Mouse (Mus musculus): ENCODE results near the gene Hist2h2bb.
"Not testable (repeated sequence)": the region's sequence is repeated elsewhere in the genome, so short reads cannot be mapped to it uniquely, and the experiment has no call there.

The Hist2h2bb gene

DNA sequence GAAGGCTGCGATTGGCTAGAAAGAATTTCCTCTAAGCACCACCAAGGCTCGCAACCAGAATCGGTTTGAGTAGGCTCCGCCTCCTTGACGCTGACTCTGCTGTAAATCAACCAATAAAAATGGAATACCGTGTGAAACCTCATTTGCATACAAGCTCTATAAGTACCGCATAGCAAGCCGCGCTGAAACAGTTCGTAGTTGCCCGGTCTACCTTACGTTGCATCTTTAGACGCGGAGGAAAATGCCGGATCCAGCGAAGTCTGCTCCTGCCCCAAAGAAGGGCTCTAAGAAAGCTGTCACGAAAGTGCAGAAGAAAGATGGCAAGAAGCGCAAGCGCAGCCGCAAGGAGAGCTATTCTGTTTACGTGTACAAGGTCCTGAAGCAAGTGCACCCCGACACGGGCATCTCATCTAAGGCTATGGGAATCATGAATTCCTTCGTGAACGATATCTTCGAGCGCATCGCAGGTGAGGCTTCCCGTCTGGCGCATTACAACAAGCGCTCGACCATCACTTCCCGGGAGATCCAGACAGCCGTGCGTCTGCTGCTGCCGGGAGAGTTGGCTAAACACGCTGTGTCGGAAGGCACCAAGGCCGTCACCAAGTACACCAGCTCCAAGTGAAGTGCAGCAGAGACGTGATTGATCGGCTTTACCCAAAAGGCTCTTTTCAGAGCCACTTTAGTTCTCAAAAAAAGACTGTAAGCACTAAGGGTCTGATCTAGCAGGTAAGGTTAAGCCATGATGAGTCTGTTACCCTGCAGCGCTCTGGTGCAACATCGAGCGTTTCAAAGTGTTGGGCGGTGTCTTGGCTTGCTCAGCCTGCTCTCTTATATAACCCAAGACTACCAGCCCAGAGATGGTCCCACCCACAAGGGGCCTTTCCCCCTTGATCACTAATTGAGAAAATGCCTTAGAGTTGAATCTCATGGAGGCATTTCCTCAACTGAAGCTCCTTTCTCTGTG lies at the start of gene Hist2h2bb:
Gene Hist2h2bb (plus strand): TSS at position 242 of the 964 bp plus-strand sequence.
- peak; percentile 85 for DNase-seq (ENCODE audit: low spot score)

DNA sequence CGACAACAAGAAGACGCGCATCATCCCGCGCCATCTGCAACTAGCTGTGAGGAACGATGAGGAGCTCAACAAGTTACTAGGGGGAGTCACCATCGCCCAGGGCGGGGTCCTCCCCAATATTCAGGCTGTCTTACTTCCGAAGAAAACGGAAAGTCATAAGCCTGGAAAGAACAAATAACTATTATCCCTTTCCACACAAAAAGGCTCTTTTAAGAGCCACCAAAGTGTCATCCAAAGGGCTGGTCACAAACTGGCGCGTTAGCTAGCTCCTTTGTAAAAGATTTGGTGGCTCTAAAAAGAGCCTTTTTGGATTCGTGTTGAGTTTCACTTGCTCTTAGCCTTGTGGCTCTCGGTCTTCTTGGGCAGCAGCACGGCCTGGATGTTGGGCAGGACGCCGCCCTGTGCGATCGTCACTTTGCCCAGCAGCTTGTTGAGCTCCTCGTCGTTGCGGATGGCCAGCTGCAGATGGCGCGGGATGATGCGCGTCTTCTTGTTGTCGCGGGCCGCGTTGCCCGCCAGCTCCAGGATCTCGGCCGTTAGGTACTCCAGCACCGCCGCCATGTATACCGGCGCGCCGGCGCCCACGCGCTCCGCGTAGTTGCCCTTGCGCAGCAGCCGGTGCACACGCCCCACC lies 49.3 kb upstream of the Hist2h2bb start:
- not testable (repeated sequence) for DNase-seq (ENCODE audit: low spot score)

DNA sequence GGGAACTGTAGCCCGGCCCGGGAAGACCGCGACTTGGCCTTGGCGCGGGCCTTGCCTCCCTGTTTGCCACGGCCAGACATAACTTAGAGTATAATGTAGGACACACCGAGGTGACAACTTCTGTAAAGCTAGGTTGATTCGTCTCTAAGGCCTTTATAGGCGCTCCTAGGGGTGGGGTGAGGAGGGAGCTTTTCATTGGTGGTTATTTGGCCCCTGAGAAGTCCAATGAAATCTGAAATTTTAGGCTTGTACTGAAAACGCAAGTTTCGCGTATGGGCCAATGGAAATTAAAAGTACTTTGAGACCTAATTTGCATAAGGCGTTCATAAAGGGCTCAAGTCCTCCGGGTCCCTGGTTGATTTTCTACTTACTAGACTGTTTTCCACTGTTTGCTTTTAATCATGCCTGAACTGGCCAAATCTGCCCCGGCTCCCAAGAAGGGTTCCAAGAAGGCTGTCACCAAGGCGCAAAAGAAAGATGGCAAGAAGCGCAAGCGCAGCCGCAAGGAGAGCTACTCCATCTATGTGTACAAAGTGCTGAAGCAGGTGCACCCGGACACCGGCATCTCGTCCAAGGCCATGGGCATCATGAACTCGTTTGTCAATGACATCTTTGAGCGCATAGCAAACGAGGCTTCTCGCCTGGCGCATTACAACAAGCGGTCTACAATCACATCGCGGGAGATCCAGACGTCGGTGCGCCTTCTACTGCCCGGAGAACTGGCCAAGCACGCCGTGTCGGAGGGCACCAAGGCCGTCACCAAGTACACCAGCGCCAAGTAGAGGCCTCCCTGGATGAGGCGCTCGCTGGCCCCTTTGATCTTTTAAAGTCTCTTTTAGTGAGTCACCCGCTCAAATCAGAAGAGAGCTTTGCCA lies 48.5 kb upstream of the Hist2h2bb start, which contains the start of the genes Hist2h2ac and Hist2h2be:
Gene Hist2h2ac (minus strand): TSS at position 116 of the 875 bp plus-strand sequence.
Gene Hist2h2be (plus strand): TSS at position 355 of the 875 bp plus-strand sequence.
- peak; percentile 75 for DNase-seq (ENCODE audit: low spot score)

DNA sequence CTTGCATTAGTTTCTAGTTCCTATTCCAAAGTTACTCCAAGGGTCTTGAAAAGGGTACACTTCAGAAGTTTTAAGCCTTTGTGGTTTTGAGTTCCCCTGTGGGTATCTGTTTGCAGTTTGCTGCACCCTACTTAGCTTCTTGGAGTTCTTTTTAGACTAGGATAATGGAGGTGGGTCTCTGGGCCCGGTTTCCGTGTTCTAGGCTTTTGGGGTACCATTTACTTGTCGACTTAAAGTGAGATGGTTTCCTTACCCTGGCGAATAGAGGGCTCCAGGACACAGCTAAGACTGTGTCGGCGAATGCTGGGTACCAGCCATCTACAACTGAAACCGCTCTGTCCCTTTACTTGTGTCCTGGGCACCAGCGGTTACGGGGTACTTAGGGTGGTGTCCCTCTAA lies 47.9 kb upstream of the Hist2h2bb start:
- no peak for DNase-seq (ENCODE audit: low spot score)

DNA sequence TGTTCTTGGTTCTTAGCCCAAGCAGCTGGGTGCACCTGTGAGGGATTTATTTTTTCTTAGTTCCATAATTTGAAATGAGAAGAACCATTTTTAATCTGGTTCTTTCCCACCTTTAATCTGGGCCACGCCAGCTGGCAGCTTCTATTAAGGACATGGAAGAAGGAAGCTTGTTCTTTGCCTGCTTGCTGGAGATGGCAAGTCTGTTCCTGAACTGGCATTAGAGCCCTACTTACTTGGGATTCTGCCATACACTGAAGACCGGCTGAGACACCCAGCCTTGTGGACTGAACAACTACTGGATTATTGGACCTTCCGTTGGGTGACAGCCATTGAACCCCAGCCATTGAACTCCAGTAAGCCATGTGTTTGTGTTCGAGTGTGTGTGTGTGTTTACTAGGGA lies 46.8 kb upstream of the Hist2h2bb start:
- DNase-seq (ENCODE audit: low spot score) = no peak

DNA sequence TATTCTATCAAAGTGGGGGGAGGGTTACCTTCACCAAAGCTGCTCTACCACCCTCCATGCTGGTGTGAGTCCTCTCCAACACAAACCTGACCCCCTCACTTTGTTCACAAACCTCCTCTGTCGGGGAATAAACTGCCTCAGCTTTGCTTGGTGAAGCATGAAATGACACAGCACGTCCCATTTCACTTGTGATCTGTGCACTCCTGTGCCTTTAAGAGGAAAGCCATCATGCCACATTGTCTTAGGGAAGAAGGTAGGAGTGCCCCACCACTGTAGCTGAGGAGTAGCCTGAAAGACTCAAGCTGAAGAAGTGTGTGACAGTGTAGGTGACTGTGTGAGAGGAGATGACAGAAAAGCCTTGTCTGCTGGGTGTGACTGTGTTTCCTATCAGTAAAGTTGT lies 44.1 kb upstream of the Hist2h2bb start:
- no peak for DNase-seq (ENCODE audit: low spot score)

DNA sequence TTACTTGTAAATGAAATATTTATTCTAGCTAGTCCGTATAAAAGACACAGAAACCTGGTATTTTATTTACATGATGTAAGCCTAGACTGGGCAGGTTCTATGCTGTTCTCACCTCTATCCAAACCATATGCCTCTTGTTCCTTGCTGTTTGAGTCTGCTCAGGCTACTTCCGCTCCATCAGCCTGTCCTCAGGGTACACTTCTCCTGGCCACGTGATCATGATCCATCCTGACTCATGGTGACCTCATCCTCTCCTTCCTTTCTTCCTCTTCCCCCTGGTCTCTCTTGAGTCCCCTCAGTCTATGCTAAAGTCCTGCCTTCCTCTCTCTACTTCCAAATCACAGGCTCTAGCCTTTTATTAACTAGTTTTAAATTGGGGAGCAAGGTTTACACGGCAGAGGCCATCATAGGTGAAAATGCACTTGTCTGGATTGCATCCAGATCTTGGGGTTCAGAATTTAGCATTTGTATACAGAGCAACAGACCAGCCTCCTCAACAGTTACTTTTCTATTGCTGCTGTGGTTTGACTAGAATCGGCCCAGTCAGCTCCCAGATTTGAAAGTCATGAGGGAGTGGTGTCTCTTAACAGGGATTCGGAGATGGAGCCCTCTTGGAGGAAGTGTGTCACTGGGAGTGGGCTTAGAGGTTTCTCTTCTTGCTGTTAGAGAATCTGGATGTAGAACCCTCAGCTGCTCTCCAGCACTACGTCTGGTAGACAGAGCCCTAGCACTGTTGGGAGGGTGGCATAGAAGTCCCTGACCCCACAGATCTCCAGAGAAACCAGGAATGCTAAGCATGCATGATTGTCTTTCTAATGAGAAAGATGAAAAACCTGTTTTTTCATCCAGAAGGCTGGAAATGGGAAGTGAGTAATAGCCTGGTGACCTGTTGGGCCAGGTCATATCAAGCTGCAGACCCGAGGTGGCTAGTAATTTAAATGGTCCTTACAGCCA lies 42.6 kb upstream of the Hist2h2bb start:
- no peak for DNase-seq (ENCODE audit: low spot score)

DNA sequence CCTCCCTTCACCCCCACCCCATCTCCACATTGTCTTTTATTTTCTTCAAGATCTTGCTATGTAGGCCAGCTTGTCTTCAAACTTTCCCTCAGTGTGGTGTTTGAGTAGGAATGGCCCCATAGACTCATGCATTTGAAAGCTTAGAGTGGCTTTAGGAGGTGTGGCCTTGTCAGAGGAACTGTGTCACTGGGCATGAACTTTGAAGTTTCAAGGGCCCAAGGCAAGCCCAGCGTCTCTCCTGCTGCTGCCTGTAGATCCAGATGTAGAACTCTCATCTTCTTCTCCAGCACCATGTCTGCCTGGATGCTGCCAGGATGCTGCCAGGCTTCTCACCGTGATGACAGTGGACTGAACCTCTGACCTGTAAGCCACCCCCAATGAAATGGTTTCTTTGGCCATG lies 40.7 kb upstream of the Hist2h2bb start:
- no peak for DNase-seq (ENCODE audit: low spot score)

DNA sequence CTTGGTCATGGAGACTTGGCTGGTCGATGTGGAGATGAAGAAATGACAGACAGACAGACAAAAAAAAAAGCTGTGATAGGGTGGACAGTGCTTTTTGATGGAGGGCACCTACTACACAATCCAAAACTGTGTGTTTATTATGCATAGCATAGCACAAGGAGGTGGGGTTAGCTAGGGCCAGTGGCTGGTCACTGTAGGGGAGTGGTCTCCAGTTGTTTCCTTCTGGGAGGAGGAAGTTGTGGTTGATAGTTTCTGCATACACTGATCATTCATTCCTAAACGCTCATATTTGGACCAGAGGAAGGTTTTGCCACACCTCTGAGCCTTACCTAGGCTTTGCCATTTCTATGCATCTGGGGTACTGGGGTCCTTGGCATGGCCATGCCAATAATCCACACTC lies 39.1 kb upstream of the Hist2h2bb start:
- DNase-seq (ENCODE audit: low spot score) = no peak

DNA sequence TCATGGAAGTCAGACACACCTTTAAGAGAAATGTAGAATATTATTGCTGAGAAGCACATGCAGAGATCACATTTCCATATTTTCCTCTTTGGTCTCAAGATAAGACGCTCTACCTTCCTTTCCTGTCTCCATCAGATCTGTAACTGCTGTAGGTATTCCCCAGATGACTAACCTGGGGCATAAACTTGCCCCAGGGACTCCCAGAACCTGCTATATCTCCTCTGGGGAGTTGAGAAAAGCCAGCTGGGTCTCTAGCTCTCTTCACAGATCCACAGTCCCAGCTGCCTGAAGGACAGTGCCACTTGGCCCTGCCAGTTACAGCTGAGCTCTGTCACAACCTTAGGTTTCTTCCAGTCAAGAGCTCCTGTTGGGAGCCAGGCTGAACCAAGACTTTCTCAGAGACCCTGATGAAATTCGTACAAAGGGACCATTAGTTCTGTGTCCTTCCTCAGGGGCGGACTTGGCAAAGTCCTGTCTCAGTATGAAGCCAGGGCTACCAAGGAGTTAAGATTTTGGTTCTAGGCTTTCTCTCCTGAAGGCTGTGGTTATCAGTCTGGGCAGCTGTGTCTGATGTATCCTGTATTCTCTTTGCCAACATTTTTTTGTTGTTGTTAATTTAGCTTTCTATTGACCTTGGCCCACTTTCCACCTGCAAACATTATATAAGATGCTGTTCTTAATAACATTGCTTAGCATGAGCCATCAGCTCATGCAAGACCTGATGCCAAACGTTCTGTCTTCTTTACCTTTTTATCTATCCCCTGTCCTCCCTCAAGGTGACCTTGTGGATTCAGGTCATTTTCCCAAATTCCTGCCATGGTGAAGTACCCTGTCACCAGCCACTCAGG lies 38.4 kb upstream of the Hist2h2bb start:
- no peak for DNase-seq (ENCODE audit: low spot score)

DNA sequence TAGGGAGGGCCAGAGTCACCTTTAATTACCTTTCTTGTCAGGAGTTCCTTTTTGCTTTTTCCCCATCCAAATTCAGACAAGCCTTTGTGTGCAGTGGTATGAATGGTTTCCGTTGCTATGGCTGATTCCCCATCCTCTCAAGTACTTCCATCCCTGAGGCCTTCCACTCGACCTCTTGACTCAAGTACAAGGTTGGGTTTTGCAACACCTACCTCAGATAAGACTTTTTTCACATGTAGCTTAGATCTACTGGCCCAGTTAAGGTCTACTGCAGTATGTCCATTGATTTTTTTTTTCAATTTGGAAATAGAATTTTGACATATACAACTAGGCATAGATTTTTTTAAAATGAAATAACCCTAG lies 37.8 kb upstream of the Hist2h2bb start:
- no peak for DNase-seq (ENCODE audit: low spot score)

DNA sequence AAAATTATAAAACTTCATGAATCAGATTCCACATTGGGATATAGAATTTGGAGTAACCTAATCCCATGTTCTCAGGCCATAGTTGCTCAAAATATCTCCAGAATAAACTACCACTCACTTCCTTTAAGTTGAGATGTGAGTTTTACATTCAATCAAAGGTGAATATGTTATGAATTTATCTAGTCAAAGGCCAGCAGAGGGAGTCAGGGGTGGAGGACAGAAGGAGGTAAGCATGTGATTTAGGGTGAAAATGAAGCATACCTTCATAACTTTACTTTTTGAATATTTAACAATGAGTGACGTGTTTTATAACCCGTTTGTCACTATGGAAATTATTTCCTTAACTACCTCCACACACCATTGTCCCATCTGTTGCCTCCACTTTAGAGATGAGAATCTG lies 34.6 kb upstream of the Hist2h2bb start:
- DNase-seq (ENCODE audit: low spot score) = no peak

DNA sequence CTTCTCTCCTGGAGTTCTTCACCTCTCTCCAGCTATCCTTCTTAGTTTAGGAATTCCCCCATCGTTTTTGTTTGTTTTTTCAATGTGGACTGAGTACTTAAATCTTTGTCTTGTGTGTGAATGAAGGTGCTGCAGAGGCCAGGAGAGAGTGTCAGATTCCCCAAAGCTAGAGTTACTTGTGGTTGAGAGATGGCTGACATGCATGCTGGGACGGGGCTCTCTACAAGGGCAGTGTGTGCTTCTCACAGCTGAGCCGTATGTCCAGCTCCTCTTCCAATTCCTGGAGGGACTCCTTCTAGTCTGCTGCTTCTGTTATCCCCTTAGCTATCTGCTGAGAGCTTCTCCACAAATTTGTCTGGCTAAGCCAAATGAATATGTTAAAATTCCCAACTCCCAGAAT lies 33.7 kb upstream of the Hist2h2bb start:
- no peak for DNase-seq (ENCODE audit: low spot score)

DNA sequence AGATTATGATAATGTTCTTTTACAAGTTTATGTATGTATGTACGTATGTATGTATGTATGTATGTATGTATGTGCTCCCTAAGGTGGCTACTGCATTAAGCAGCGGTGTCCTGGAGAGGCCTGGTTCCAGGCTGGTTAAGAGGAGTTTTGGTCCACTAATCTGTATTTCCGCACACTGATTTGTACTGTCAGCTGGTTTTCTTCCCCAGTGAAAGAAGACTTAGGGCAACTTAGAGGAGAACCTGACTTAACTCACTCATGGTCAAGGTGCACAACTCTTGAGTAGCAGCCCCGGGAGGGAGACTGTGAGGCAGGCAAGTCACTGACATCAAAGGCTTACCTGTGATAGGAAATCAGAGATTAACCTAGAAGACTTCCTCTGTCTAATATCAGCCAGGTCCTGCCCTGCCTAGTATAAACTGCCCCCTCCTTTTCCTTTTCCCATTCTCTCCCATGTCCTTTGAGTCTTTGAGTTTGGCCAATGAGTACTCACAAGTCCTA lies 32.7 kb upstream of the Hist2h2bb start:
- no peak for DNase-seq (ENCODE audit: low spot score)

DNA sequence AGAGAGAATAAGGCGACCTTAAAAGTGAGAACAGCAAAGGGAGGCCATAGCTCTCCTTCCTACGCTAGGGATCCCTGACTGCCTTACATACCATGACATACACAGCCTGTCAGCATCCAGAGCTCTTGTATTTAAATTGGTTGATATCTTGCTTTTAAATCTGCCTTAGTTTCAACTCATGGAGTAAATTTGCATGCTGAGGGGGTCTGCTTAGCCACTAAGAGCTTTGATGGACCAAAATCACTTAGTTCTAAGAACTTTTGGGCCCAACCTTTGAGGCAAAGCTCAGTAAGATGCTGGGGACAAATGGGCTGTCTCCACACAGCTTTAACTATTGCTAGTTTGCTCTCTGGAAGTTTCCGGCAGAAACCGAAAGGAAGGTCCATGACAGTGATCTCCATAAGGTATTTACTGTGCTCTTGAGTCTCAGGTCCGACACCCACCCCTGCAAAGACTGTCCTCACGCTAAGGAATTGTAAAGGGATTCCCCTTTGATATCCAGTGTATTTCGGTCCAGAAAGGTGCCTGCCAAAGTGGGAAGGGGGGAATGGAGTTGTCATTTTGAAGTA lies 32.1 kb upstream of the Hist2h2bb start:
- DNase-seq (ENCODE audit: low spot score) = no peak

DNA sequence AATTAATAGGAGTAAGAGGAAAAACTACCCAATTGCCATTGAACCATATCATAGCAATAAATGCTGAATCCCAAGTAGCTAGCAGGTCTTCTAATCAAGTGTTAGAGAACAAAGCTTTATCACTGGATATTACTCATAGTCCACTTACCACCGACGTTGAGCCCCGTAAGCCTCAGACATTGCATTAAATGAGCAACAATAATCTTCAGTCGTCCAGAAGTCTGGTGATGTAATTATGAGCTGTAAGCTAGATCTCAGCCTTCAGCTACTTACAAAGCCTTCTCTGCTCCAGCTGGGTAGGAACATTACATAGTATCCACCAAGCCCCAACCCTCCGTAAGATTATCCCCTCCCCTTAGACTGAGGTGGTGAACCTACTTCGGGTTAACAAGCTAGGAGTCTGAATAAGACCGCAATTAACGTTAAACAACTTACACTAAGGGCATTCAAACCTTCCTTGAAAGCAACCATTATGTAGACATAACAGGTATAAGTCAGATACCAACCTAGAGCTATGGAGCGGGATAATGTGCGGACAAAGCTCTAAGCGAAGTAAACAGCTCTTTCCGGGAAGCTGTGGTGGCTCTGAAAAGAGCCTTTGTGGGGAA lies 31.5 kb upstream of the Hist2h2bb start:
- DNase-seq (ENCODE audit: low spot score) = no peak

DNA sequence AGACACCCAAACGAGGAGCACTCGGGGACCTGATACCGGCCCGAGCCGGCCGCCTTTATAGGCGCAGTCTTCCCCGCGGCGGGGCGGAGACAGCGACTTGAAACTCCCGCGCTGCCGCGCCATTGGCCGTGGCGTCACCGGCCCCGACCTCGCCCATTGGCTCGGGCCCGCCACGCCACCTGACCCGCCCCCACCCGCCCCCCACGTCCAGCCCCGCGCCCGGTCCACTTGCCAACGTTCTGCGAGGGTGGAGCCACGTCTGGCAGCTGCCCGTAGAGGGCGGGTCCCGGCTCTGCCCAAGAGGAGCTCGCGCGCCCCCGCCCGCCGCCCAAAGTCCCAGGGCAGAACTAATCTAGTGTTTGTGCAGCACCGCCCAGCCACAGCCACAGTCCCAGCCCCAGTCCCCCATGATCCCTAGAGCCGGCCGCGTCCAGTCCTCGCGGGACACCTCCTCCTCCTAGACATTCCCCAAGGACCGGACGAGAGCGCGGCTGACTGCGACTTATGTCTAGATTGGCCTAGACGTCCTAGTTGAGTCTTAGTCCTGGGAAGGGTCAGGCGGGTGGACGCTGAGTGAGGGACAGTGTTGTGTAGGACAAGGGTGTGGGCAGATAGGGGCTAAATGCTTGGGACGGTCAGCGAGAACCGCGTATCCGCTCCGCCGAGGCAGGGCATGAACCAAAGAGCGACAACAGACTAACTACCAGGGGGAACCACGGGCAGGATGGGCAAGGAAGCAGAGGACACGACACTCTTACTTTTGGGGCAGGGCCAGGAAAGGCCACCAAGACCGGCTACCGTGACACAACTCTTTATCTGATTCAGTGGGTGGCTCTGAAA lies 30.4 kb upstream of the Hist2h2bb start, which contains the start of gene Hist2h3c2:
Gene Hist2h3c2 (minus strand): TSS at position 174 of the 840 bp plus-strand sequence.
- not testable (repeated sequence) for DNase-seq (ENCODE audit: low spot score)
